Mouse (Mus musculus) midbrain, embryonic 16.5 days (tissue): ENCODE measurements around the gene Vmn2r113. TPM values are rescaled to one million over a fixed set of nuclear protein-coding genes. Genes with fewer than 3 reads are reported as not detected.
"Not testable (repeated sequence)": the region's sequence is repeated elsewhere in the genome, so short reads cannot be mapped to it uniquely, and the experiment has no call there.

Experiments used
- ATAC-seq: fragments of 200-750 bp; cut with Nextera tagmentation; 2 replicates; pipeline ENCODE4 v1.8.0; 2017; ENCODE audit warnings: moderate TSS enrichment
- H3K27ac ChIP-seq: fragments of 300-500 bp; sonication (generic); 2 replicates; pipeline ENCODE4 v1.5.1; 2014; ENCODE audit warnings: mild to moderate bottlenecking, low read length, mixed read lengths
- H3K27me3 ChIP-seq: fragments of 300-500 bp; sonication (generic); 2 replicates; pipeline ENCODE4 v1.6.1; 2014; ENCODE audit warnings: low read depth, low read length, mixed read lengths; ENCODE audit not compliant: control insufficient read depth, insufficient read depth
- H3K36me3 ChIP-seq: fragments of 300-500 bp; sonication (generic); 2 replicates; pipeline ENCODE4 v1.6.1; 2014; ENCODE audit warnings: mild to moderate bottlenecking, low read length, moderate library complexity, mixed read lengths; ENCODE audit not compliant: control insufficient read depth, insufficient read depth
- H3K4me1 ChIP-seq: fragments of 300-500 bp; sonication (generic); 2 replicates; pipeline ENCODE4 v1.6.1; 2014; ENCODE audit warnings: mild to moderate bottlenecking, low read length, mixed read lengths; ENCODE audit not compliant: control insufficient read depth, insufficient read depth
- H3K4me2 ChIP-seq: fragments of 300-500 bp; sonication (generic); 2 replicates; pipeline ENCODE4 v1.6.1; 2014; ENCODE audit warnings: mild to moderate bottlenecking, low read length, mixed read lengths
- H3K4me3 ChIP-seq: fragments of 300-500 bp; sonication (generic); 2 replicates; pipeline ENCODE4 v1.5.1; 2014; ENCODE audit warnings: low read depth, mild to moderate bottlenecking, low read length, moderate library complexity, mixed read lengths
- H3K9ac ChIP-seq: fragments of 300-500 bp; sonication (generic); 2 replicates; pipeline ENCODE4 v1.6.1; 2014; ENCODE audit warnings: low read depth, low read length, mixed read lengths
- H3K9me3 ChIP-seq: fragments of 300-500 bp; sonication (generic); replicated peaks from 2 replicates; pipeline ENCODE4 v1.6.1; 2014; ENCODE audit warnings: mild to moderate bottlenecking, low read length, mixed read lengths; ENCODE audit not compliant: control insufficient read depth, poor library complexity, severe bottlenecking
- WGBS: fragments of 180-500 bp; shearing (Covaris S2); extraction: QIAGEN DNeasy Blood & Tissue Kit; methylation state at CpG from one replicate; pipeline ENCODE4 v1.1.7; 2014; 5-methylcytosine and 5-hydroxymethylcytosine counted together
- polyA plus RNA-seq: library from polyadenylated mRNA; unstranded; fragments of >200 nt; fragmentation: Nextera tagmentation; extraction: Ambion mirVana; gene quantifications from 2 replicates; pipeline ENCODE4 v1.2.1, GENCODE M21; 2015

The Vmn2r113 gene
- polyA plus RNA-seq, result not detected in 2 replicates

- not testable (repeated sequence) for H3K4me2 ChIP-seq, H3K27me3 ChIP-seq, ATAC-seq, H3K4me3 ChIP-seq, H3K9ac ChIP-seq, H3K4me1 ChIP-seq, H3K36me3 ChIP-seq, H3K9me3 ChIP-seq, H3K27ac ChIP-seq
- WGBS, result no CpG with 5 or more reads among the region's 4 CpGs
Measured at GRCm38 (mm10) chr17:22942684-22943083, at the start of gene Vmn2r113. Gene Vmn2r113, plus strand, starts transcription at chr17:22942984.

Other genes with a start within 250 kb of the Vmn2r113 start
- gene Zfp945, start 75.8 kb upstream of the Vmn2r113 start, polyA plus RNA-seq, result 18.4 and 21.4 TPM in 2 replicates
- not detected in 2 replicates for gene Vmn2r-ps130, start 118.2 kb downstream of the Vmn2r113 start, polyA plus RNA-seq